Mouse (Mus musculus) adrenal gland, adult 18-20 months (tissue): ENCODE measurements around the gene Oaz1. TPM values are rescaled to one million over a fixed set of nuclear protein-coding genes. Genes with fewer than 3 reads are reported as not detected.
"Not testable (repeated sequence)": the region's sequence is repeated elsewhere in the genome, so short reads cannot be mapped to it uniquely, and the experiment has no call there.

Experiments used
- DNase-seq, 2 experiments: peaks; one replicate each; pipeline ENCODE4 v3.0.0; 2021 to 2022; ENCODE audit warnings: low spot score in 2 of 2
- total RNA-seq, 2 experiments: library from RNA; stranded (reverse); gene quantifications; 1 replicate in 1 of 2; 2 replicates in 1 of 2; pipeline ENCODE4 v1.2.3; 2021

The Oaz1 gene
- total RNA-seq, 2 experiments from 2014 or later = 903 to 981 TPM

- DNase-seq = no peak
These were observed 3.9 kb upstream of the Oaz1 start for GRCm38 (mm10) chr10:80822528-80822927.

GRCm38 (mm10) chr10:80823316-80823715 is 3.1 kb upstream of the Oaz1 start:
- no peak for DNase-seq

GRCm38 (mm10) chr10:80823847-80824643 is 2.4 kb upstream of the Oaz1 start:
- DNase-seq = no peak

GRCm38 (mm10) chr10:80824827-80825226 is 1.6 kb upstream of the Oaz1 start:
- no peak for DNase-seq

- DNase-seq = no peak
These were observed 810 bp downstream of the Oaz1 start for GRCm38 (mm10) chr10:80827063-80827869.

- DNase-seq = no peak
These were observed 1.5 kb downstream of the Oaz1 start for GRCm38 (mm10) chr10:80827870-80828420.

GRCm38 (mm10) chr10:80828587-80828986 is 2.1 kb downstream of the Oaz1 start:
- not testable (repeated sequence) for DNase-seq

GRCm38 (mm10) chr10:80829359-80830278 is 3.2 kb downstream of the Oaz1 start:
- no peak for DNase-seq

GRCm38 (mm10) chr10:80831136-80831535 is 4.7 kb downstream of the Oaz1 start:
- DNase-seq = no peak

GRCm38 (mm10) chr10:80832818-80833217 is 6.4 kb downstream of the Oaz1 start:
- no peak for DNase-seq

GRCm38 (mm10) chr10:80835617-80836016 is 9.2 kb downstream of the Oaz1 start:
- DNase-seq = no peak

GRCm38 (mm10) chr10:80836949-80837379 is 10.5 kb downstream of the Oaz1 start:
- DNase-seq = no peak

GRCm38 (mm10) chr10:80837827-80838226 is 11.4 kb downstream of the Oaz1 start:
- no peak for DNase-seq

- peak in 1 of 2 experiments; percentile 41 for DNase-seq
These were observed 12.0 kb downstream of the Oaz1 start for GRCm38 (mm10) chr10:80838346-80838912.

- no peak for DNase-seq
These were observed 13.4 kb downstream of the Oaz1 start for GRCm38 (mm10) chr10:80839848-80840247.

- no peak for DNase-seq
These were observed 15.2 kb downstream of the Oaz1 start for GRCm38 (mm10) chr10:80841685-80842084.

GRCm38 (mm10) chr10:80842334-80842733 is 15.9 kb downstream of the Oaz1 start:
- DNase-seq = no peak

GRCm38 (mm10) chr10:80843087-80843930 is 16.9 kb downstream of the Oaz1 start:
- DNase-seq = no peak

- no peak for DNase-seq
These were observed 17.6 kb downstream of the Oaz1 start, which contains the start of gene Lingo3 for GRCm38 (mm10) chr10:80843931-80844547. Lingo3 (minus strand) TSS chr10:80844039.
